Mouse (Mus musculus): ENCODE measurements around the gene Artn. TPM values are rescaled to one million over a fixed set of nuclear protein-coding genes. Genes with fewer than 3 reads are reported as not detected.

Gene Artn
- polyA plus RNA-seq, 1 experiment from 2014 or later = 1.7 TPM

GRCm38 (mm10) chr4:117886644-117887043 is 42.9 kb downstream of the Artn start:
- H3K36me3 ChIP-seq = peaks cover 35% of the 10 kb centered on the region
- H3K9ac ChIP-seq = peak overlapping the region; percentile 95
- peak overlapping the region; percentile 92 for H3K4me3 ChIP-seq
- peaks cover 47% of the 10 kb centered on the region for H3K4me1 ChIP-seq
- 3% methylated on average over 24 of the region's 24 CpGs for WGBS
- no peaks in the 10 kb centered on the region for H3K9me3 ChIP-seq (replicated peaks)
- H3K4me2 ChIP-seq (replicated peaks) = peak overlapping the region; percentile 93
- H3K27me3 ChIP-seq = no peaks in the 10 kb centered on the region
- peak overlapping the region; percentile 60; the same call in 1 of the 2 replicates for H3K27ac ChIP-seq
- ATAC-seq (ENCODE audit: low FRiP score) = 0 out of 2 replicates have a peak, but pooled peaks have one; percentile 3

GRCm38 (mm10) chr4:117885994-117886393 is 43.6 kb downstream of the Artn start:
- H3K27ac ChIP-seq = no peak overlapping the region
- ATAC-seq (ENCODE audit: low FRiP score) = no peak
- peak overlapping the region; percentile 93 for H3K4me2 ChIP-seq (replicated peaks)
- H3K9ac ChIP-seq = peak overlapping the region; percentile 95
- H3K9me3 ChIP-seq (replicated peaks) = no peaks in the 10 kb centered on the region
- peaks cover 49% of the 10 kb centered on the region for H3K4me1 ChIP-seq
- 88% methylated on average over 9 of the region's 9 CpGs for WGBS
- H3K36me3 ChIP-seq = peaks cover 37% of the 10 kb centered on the region
- H3K27me3 ChIP-seq = no peaks in the 10 kb centered on the region
- H3K4me3 ChIP-seq = peak overlapping the region; percentile 92

GRCm38 (mm10) chr4:117885093-117885492 is 44.5 kb downstream of the Artn start:
- no peak for ATAC-seq (ENCODE audit: low FRiP score)
- no peak overlapping the region for H3K4me3 ChIP-seq
- H3K36me3 ChIP-seq = peaks cover 44% of the 10 kb centered on the region
- H3K9me3 ChIP-seq (replicated peaks) = no peaks in the 10 kb centered on the region
- H3K27ac ChIP-seq = no peak overlapping the region
- H3K4me2 ChIP-seq (replicated peaks) = no peak overlapping the region
- no peak overlapping the region for H3K9ac ChIP-seq
- WGBS = 95% methylated on average over 10 of the region's 10 CpGs
- peaks cover 54% of the 10 kb centered on the region for H3K4me1 ChIP-seq
- H3K27me3 ChIP-seq = no peaks in the 10 kb centered on the region

- H3K27ac ChIP-seq = no peak overlapping the region
- ATAC-seq (ENCODE audit: low FRiP score) = no peak
- H3K9ac ChIP-seq = peak overlapping the region; percentile 90; the same call in 1 of the 2 replicates
- 100% methylated on average over 1 of the region's 1 CpGs for WGBS
- H3K9me3 ChIP-seq (replicated peaks) = no peaks in the 10 kb centered on the region
- H3K36me3 ChIP-seq = peaks cover 40% of the 10 kb centered on the region
- H3K27me3 ChIP-seq = no peaks in the 10 kb centered on the region
- no peak overlapping the region for H3K4me3 ChIP-seq
- peak overlapping the region; percentile 88 for H3K4me2 ChIP-seq (replicated peaks)
- peaks cover 61% of the 10 kb centered on the region for H3K4me1 ChIP-seq
Measured at GRCm38 (mm10) chr4:117884146-117884545, 45.4 kb downstream of the Artn start.

GRCm38 (mm10) chr4:117882701-117883691 is 46.6 kb downstream of the Artn start, which contains the start of gene B4galt2:
TSS of gene B4galt2 (minus strand) at chr4:117883487.
- H3K4me3 ChIP-seq = peak within 1 kb of the TSS; percentile 89
- no peaks in the 10 kb centered on the region for H3K27me3 ChIP-seq
- H3K4me2 ChIP-seq (replicated peaks) = peak within 1 kb of the TSS; percentile 88
- WGBS = under 1% methylated on average over 92 of the region's 103 CpGs
- peaks cover 40% of the 10 kb centered on the region for H3K36me3 ChIP-seq
- peaks cover 67% of the 10 kb centered on the region for H3K4me1 ChIP-seq
- no peaks in the 10 kb centered on the region for H3K9me3 ChIP-seq (replicated peaks)
- H3K9ac ChIP-seq = peak within 1 kb of the TSS; percentile 90
- ATAC-seq (ENCODE audit: low FRiP score) = peak; percentile 54
- H3K27ac ChIP-seq = peak within 1 kb of the TSS; percentile 76

- Histone ChIP-seq H3K4me1 (peaks cover 41% of the 10 kb centered on the region), H3K9ac (no peak overlapping the region), H3K4me3 (no peak overlapping the region), H3K27me3 (no peaks in the 10 kb centered on the region), H3K27ac (no peak overlapping the region), H3K4me2 (replicated peaks) (no peak overlapping the region), H3K36me3 (peaks cover 61% of the 10 kb centered on the region), H3K9me3 (replicated peaks) (no peaks in the 10 kb centered on the region)
- ATAC-seq (ENCODE audit: low FRiP score) = no peak
- 84% methylated on average over 5 of the region's 5 CpGs for WGBS
Measured at GRCm38 (mm10) chr4:117878703-117879102, 50.9 kb downstream of the Artn start.

GRCm38 (mm10) chr4:117878301-117878700 is 51.3 kb downstream of the Artn start:
- Histone ChIP-seq H3K4me3 (no peak overlapping the region), H3K27ac (no peak overlapping the region), H3K4me2 (replicated peaks) (no peak overlapping the region), H3K9me3 (replicated peaks) (no peaks in the 10 kb centered on the region), H3K4me1 (peaks cover 38% of the 10 kb centered on the region), H3K27me3 (no peaks in the 10 kb centered on the region), H3K36me3 (peaks cover 65% of the 10 kb centered on the region), H3K9ac (no peak overlapping the region)
- 68% methylated on average over 10 of the region's 10 CpGs for WGBS
- no peak for ATAC-seq (ENCODE audit: low FRiP score)

Other genes starting within 250 kb of the Artn start
- gene Dmap1, start 247.5 kb downstream of the Artn start, polyA plus RNA-seq (2016; fragmentation: Nextera tagmentation; extraction: Ambion mirVana) = 70.3 and 72.1 TPM in 2 replicates
- not detected in 2 replicates for gene Gm12845, start 205.4 kb downstream of the Artn start, polyA plus RNA-seq (2016; fragmentation: Nextera tagmentation; extraction: Ambion mirVana)
- gene Klf17, start 164.1 kb downstream of the Artn start, polyA plus RNA-seq (2016; fragmentation: Nextera tagmentation; extraction: Ambion mirVana) = not detected in 2 replicates
- 14.1 and 19.7 TPM in 2 replicates for gene Slc6a9, start 95.3 kb downstream of the Artn start, polyA plus RNA-seq (2016; fragmentation: Nextera tagmentation; extraction: Ambion mirVana)
- 2.9 TPM in 2 replicates for gene Ccdc24, start 57.2 kb downstream of the Artn start, polyA plus RNA-seq (2016; fragmentation: Nextera tagmentation; extraction: Ambion mirVana)
- 43.9 and 44.3 TPM in 2 replicates for gene B4galt2, start 46.3 kb downstream of the Artn start, polyA plus RNA-seq (2016; fragmentation: Nextera tagmentation; extraction: Ambion mirVana)
- 267 and 289 TPM in 2 replicates for gene Atp6v0b, start 42.4 kb downstream of the Artn start, polyA plus RNA-seq (2016; fragmentation: Nextera tagmentation; extraction: Ambion mirVana)
- gene Dph2, start 37.7 kb downstream of the Artn start, polyA plus RNA-seq (2016; fragmentation: Nextera tagmentation; extraction: Ambion mirVana) = 20.5 and 22.4 TPM in 2 replicates
- 62.2 and 65.5 TPM in 2 replicates for gene Ipo13, start 14.8 kb downstream of the Artn start, polyA plus RNA-seq (2016; fragmentation: Nextera tagmentation; extraction: Ambion mirVana)
- gene St3gal3, start 205.2 kb upstream of the Artn start, polyA plus RNA-seq (2016; fragmentation: Nextera tagmentation; extraction: Ambion mirVana) = 10.9 TPM in 2 replicates